Mouse (Mus musculus): ENCODE measurements around the gene Letmd1. TPM values are rescaled to one million over a fixed set of nuclear protein-coding genes. Genes with fewer than 3 reads are reported as not detected.

The Letmd1 gene
- polyA plus RNA-seq, 1 experiment = 26.1 TPM

DNA sequence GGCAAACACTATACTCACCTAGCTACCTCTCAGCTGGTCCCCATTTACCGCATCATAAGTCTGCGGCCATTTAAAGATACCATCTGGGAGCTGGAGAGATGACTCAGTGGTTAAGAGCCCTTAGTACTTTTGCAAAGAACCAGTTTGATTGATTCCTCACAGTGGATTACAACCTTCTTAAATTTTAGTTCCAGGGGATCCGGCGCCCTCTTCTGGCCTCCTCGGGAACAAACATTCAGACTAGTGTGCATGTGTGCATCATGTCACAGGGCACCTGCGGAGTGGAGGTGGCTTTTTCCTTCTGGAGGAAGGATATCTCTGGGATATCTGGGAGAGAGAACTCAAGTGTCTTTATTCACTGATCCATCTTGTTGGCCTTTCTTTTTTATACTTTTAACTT lies 5.1 kb upstream of the Letmd1 start:
- Histone ChIP-seq H3K27ac (ENCODE audit: insufficient read depth, low read depth, low read length) (no peak overlapping the region), H3K36me3 (ENCODE audit: control insufficient read depth, insufficient read depth, low read length) (no peaks in the 10 kb centered on the region), H3K27me3 (ENCODE audit: control insufficient read depth, insufficient read depth, low read length) (no peaks in the 10 kb centered on the region), H3K4me1 (ENCODE audit: control insufficient read depth, insufficient read depth, insufficient read length, low read length) (peaks cover 13% of the 10 kb centered on the region), H3K4me3 (ENCODE audit: low read depth, low read length) (no peak overlapping the region)
- TF ChIP-seq POLR2A (IDR thresholded peaks at IDR 0.05; ENCODE audit: low read depth, low read length) (no peak), CTCF (IDR thresholded peaks at IDR 0.05; ENCODE audit: extremely low read depth, insufficient read length, insufficient replicate concordance, low read depth, low read length) (peak; percentile 72; the same call in 1 of the 2 replicates)
- 8% methylated on average over 6 of the region's 6 CpGs for WGBS

DNA sequence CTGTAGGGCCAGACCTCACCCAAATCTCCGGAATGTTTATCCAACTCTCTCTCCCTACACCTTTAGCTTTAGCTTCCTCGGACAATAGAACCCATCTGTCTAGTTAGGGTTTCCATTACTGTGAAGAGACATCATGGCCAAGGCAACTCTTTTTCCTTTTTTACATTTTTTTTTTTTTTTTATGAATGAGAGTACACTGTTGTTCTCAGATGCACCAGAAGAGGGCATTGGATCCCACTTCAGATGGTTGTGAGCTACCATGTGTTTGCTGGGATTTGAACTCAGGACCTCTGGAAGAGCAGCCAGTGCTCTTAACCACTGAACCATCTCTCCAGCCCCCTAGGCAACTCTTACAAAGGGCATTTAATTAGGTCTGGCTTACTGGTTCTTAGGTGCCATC lies 3.4 kb upstream of the Letmd1 start:
- 31% methylated on average over 2 of the region's 2 CpGs for WGBS
- no peaks in the 10 kb centered on the region for H3K36me3 ChIP-seq (ENCODE audit: control insufficient read depth, insufficient read depth, low read length)
- no peak overlapping the region for H3K4me3 ChIP-seq (ENCODE audit: low read depth, low read length)
- TF ChIP-seq POLR2A (IDR thresholded peaks at IDR 0.05; ENCODE audit: low read depth, low read length) (no peak), CTCF (IDR thresholded peaks at IDR 0.05; ENCODE audit: extremely low read depth, insufficient read length, insufficient replicate concordance, low read depth, low read length) (no peak)
- no peak overlapping the region for H3K27ac ChIP-seq (ENCODE audit: insufficient read depth, low read depth, low read length)
- H3K27me3 ChIP-seq (ENCODE audit: control insufficient read depth, insufficient read depth, low read length) = no peaks in the 10 kb centered on the region
- peaks cover 15% of the 10 kb centered on the region for H3K4me1 ChIP-seq (ENCODE audit: control insufficient read depth, insufficient read depth, insufficient read length, low read length)

DNA sequence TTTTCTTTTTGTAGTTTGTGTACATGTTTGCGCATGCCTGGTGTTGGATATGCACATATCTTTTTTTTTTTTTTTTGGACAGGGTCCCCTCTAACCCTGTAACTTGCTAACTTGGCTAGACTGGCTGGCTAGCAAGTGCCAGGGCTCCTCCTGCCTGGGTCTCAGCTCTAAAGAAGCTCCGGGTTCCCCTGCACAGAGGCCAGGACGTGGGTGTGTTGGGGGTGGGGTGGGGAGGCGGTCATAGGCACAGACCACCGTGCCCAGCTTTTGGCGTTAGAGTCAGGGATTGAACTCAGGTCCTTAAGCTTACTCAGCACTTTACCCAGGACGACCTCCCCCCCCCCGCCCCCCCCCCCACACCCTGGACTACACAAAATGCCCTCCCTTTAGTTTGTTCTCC lies 1.1 kb upstream of the Letmd1 start:
- Histone ChIP-seq H3K4me3 (ENCODE audit: low read depth, low read length) (no peak overlapping the region), H3K27ac (ENCODE audit: insufficient read depth, low read depth, low read length) (no peak overlapping the region)
- 30% methylated on average over 8 of the region's 8 CpGs for WGBS

DNA sequence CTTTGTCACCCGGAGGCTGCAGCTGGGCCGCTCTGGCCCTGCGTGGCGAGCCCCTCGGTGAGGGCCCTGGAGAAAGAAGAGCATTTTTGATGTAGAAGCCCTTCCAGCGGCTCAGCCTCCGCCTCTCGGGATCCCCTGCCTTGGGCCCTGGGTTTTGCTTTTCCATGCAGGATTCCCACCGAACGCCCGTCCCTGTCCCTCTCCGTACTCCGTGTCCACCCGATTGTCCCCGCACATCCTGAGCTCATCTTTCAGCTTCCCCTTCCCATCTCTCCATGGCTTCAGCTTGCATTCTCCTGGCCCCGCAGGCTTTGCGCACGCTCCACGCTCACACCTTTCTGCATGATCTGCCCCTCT lies 344 bp downstream of the Letmd1 start:
- Histone ChIP-seq H3K4me1 (ENCODE audit: control insufficient read depth, insufficient read depth, insufficient read length, low read length) (peaks cover 3% of the 10 kb centered on the region), H3K27me3 (ENCODE audit: control insufficient read depth, insufficient read depth, low read length) (no peaks in the 10 kb centered on the region), H3K36me3 (ENCODE audit: control insufficient read depth, insufficient read depth, low read length) (peaks cover 3% of the 10 kb centered on the region; the same call in 1 of the 2 replicates), H3K4me3 (ENCODE audit: low read depth, low read length) (peak overlapping the region; percentile 88), H3K27ac (ENCODE audit: insufficient read depth, low read depth, low read length) (no peak overlapping the region)
- no peak for TF ChIP-seq CTCF (IDR thresholded peaks at IDR 0.05; ENCODE audit: extremely low read depth, insufficient read length, insufficient replicate concordance, low read depth, low read length)
- TF ChIP-seq POLR2A (IDR thresholded peaks at IDR 0.05; ENCODE audit: low read depth, low read length) = no peak
- 1% methylated on average over 19 of the region's 19 CpGs for WGBS

More for the DNA sequence above, 1.1 kb upstream of the Letmd1 start:
- 0 out of 2 replicates have a peak, but pooled peaks cover 2% of the 10 kb centered on the region for H3K36me3 ChIP-seq (ENCODE audit: control insufficient read depth, insufficient read depth, low read length)
- H3K27me3 ChIP-seq (ENCODE audit: control insufficient read depth, insufficient read depth, low read length) = no peaks in the 10 kb centered on the region
- TF ChIP-seq POLR2A (IDR thresholded peaks at IDR 0.05; ENCODE audit: low read depth, low read length) = no peak
- TF ChIP-seq CTCF (IDR thresholded peaks at IDR 0.05; ENCODE audit: extremely low read depth, insufficient read length, insufficient replicate concordance, low read depth, low read length) = no peak
- H3K4me1 ChIP-seq (ENCODE audit: control insufficient read depth, insufficient read depth, insufficient read length, low read length) = peaks cover 5% of the 10 kb centered on the region

DNA sequence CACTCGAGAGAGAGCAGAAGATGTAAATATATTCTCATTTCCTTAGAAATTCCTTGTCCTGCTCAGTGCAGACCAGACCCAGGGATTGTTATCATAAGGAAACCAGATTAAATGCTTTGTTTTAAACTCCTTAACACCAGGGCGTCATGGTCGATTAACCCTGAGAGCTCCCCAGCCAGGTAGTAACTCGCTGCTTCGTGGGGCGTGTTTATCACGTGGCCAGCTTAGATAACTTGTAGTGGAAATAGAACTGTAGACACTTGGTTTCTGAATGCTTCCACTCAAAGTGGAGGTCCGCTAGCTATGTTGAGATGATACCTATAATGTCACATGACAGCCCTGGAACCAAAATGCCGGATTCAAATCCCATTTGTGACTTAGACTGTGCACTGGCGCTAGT lies 1.2 kb downstream of the Letmd1 start:
- WGBS = 51% methylated on average over 10 of the region's 10 CpGs
- H3K27me3 ChIP-seq (ENCODE audit: control insufficient read depth, insufficient read depth, low read length) = no peaks in the 10 kb centered on the region
- peaks cover 3% of the 10 kb centered on the region for H3K4me1 ChIP-seq (ENCODE audit: control insufficient read depth, insufficient read depth, insufficient read length, low read length)
- no peak overlapping the region for H3K27ac ChIP-seq (ENCODE audit: insufficient read depth, low read depth, low read length)
- no peak overlapping the region for H3K4me3 ChIP-seq (ENCODE audit: low read depth, low read length)
- no peak for TF ChIP-seq CTCF (IDR thresholded peaks at IDR 0.05; ENCODE audit: extremely low read depth, insufficient read length, insufficient replicate concordance, low read depth, low read length)
- no peak for TF ChIP-seq POLR2A (IDR thresholded peaks at IDR 0.05; ENCODE audit: low read depth, low read length)
- peaks cover 6% of the 10 kb centered on the region; the same call in 1 of the 2 replicates for H3K36me3 ChIP-seq (ENCODE audit: control insufficient read depth, insufficient read depth, low read length)

DNA sequence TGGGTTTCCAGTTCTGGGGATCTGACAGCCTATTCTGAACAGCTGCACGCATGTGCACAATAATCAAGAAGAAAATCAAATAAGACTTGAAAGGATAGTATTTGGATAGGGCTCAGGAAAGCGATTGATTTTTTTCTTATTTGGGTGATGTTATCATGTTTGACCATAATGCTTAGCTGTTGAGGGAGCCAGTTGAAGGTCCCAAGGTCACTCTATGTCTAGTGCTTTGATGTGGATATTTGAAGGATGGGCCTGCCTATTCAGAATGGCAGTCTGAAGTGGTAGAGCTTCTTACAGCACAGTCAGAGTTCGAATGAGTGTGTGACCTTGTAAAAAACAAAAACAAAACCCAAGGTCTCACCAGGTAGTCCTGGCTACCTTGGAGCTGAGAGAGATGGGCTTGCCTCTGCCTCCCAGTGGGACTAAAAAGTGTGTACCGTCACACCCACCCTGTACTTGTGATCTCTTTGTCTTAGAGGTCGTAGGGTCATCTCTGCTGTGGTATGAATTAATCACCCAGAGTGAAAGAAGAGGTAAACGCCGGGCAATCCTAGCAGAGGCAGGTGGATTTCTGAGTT lies 5.2 kb downstream of the Letmd1 start:
- Histone ChIP-seq H3K27me3 (ENCODE audit: control insufficient read depth, insufficient read depth, low read length) (no peaks in the 10 kb centered on the region), H3K4me1 (ENCODE audit: control insufficient read depth, insufficient read depth, insufficient read length, low read length) (peaks cover 3% of the 10 kb centered on the region; the same call in 1 of the 2 replicates), H3K36me3 (ENCODE audit: control insufficient read depth, insufficient read depth, low read length) (peaks cover 39% of the 10 kb centered on the region), H3K4me3 (ENCODE audit: low read depth, low read length) (no peak overlapping the region), H3K27ac (ENCODE audit: insufficient read depth, low read depth, low read length) (no peak overlapping the region)
- TF ChIP-seq POLR2A (IDR thresholded peaks at IDR 0.05; ENCODE audit: low read depth, low read length) (no peak), CTCF (IDR thresholded peaks at IDR 0.05; ENCODE audit: extremely low read depth, insufficient read length, insufficient replicate concordance, low read depth, low read length) (no peak)
- 65% methylated on average over 7 of the region's 7 CpGs for WGBS

DNA sequence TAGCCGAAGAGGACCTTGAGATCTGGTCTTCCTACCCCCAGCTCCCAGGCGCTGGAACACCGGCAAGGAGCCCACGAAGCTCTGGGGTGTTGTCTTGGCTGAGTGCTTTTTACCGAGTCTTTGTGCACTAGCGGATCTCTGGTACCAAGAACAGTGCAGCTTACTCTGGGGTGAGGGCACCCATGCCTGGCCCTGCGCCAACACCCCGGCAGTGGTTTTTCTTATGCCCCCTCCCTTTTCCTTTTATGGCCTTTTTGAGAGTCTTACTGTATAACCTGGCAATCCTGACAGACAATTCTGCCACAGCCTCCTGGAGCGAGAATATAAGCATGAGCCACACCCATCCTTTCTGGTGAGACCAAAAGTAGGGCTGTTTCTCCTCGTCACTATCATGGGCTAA lies 9.5 kb downstream of the Letmd1 start:
- WGBS = 76% methylated on average over 10 of the region's 10 CpGs
- Histone ChIP-seq H3K27me3 (ENCODE audit: control insufficient read depth, insufficient read depth, low read length) (no peaks in the 10 kb centered on the region), H3K36me3 (ENCODE audit: control insufficient read depth, insufficient read depth, low read length) (peaks cover 60% of the 10 kb centered on the region), H3K4me1 (ENCODE audit: control insufficient read depth, insufficient read depth, insufficient read length, low read length) (no peaks in the 10 kb centered on the region), H3K4me3 (ENCODE audit: low read depth, low read length) (no peak overlapping the region), H3K27ac (ENCODE audit: insufficient read depth, low read depth, low read length) (no peak overlapping the region)
- TF ChIP-seq POLR2A (IDR thresholded peaks at IDR 0.05; ENCODE audit: low read depth, low read length) = no peak
- no peak for TF ChIP-seq CTCF (IDR thresholded peaks at IDR 0.05; ENCODE audit: extremely low read depth, insufficient read length, insufficient replicate concordance, low read depth, low read length)
